Mouse (Mus musculus): ENCODE measurements at regions not wholly inside any gene's neighbourhood (a gene's known extent, or its start where the extent isn't known, plus 50 kb on each side); places are given as distances from the start of the nearest gene placed in this dataset.

DNA sequence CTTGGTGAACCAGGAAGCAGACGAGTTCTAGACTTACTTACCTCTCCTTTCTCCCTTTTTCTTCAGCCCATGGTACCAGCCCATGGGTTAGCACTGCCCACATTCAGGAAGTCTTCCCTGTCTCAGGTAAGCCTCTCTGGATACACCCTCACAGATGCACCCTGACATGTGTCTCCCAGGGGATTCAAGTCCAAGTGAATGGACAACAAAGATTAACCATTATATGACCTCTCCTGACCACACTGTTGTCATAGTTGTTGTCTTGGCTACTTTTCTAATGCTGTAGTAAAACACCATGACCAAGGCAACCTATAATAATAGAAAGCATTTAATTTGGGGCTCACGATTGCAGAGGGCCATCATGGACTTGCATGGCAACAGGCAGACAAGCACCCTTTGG, 98.8 kb upstream of the Vash1 start:
- Histone ChIP-seq H3K9ac (ENCODE audit: low read depth, low read length) (no peak overlapping the region), H3K27ac (no peak overlapping the region), H3K36me3 (ENCODE audit: control insufficient read depth, insufficient read depth, low read length) (no peaks in the 10 kb centered on the region), H3K27me3 (ENCODE audit: control insufficient read depth, insufficient read depth, low read length) (no peaks in the 10 kb centered on the region), H3K79me2 (replicated peaks; ENCODE audit: control insufficient read depth, insufficient read depth, low read length) (no peaks in the 10 kb centered on the region), H3K4me1 (ENCODE audit: control insufficient read depth, insufficient read depth, low read length) (no peaks in the 10 kb centered on the region), H3K4me3 (no peak overlapping the region)
- intact Hi-C loops (cut with DNase I) = no loop called here
- 82% methylated on average over 2 of the region's 2 CpGs for WGBS
- TF ChIP-seq EP300 (IDR thresholded peaks at IDR 0.05; ENCODE audit: insufficient read depth, low read depth, low read length) = no peak
- no peak for TF ChIP-seq POLR2A (IDR thresholded peaks at IDR 0.05; ENCODE audit: insufficient read depth, low read depth, low read length)
- TF ChIP-seq CTCF (IDR thresholded peaks at IDR 0.05) = no peak
- DNase-seq = no peak

DNA sequence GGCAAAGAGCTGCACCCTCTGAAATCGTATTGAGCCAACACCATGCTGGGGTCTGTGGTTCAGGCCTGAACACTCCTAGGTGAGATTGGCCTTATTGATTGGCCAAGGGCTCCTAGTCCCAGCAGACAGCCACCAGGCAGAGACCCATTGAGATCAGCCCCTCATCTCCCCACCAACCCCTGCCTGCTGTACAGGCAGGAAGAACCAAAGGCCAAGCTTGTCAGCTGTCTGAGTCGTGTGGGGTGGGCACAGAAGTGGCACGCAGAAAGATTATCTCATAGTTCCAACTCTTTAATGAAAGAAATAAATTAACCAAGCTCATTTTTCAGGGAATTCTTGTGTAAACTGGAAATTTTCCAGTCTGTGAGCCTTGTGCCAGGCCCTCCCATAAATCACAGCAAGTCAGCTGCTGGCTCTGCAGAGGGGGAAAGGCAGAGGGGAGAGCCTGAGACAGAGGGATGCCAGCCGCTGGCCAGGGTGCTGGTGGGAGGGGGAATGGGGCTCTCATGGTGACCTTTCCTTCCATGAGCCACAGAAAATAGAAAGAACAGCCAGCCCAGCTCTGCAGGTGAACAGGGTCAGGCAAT, 98.3 kb upstream of the Vash1 start:
- Histone ChIP-seq H3K4me3 (no peak overlapping the region), H3K4me1 (ENCODE audit: control insufficient read depth, insufficient read depth, low read length) (no peaks in the 10 kb centered on the region), H3K27ac (no peak overlapping the region), H3K9ac (ENCODE audit: low read depth, low read length) (no peak overlapping the region), H3K27me3 (ENCODE audit: control insufficient read depth, insufficient read depth, low read length) (no peaks in the 10 kb centered on the region), H3K36me3 (ENCODE audit: control insufficient read depth, insufficient read depth, low read length) (no peaks in the 10 kb centered on the region), H3K79me2 (replicated peaks; ENCODE audit: control insufficient read depth, insufficient read depth, low read length) (no peaks in the 10 kb centered on the region)
- 61% methylated on average over 4 of the region's 4 CpGs for WGBS
- TF ChIP-seq EP300 (IDR thresholded peaks at IDR 0.05; ENCODE audit: insufficient read depth, low read depth, low read length) (no peak), CTCF (IDR thresholded peaks at IDR 0.05) (no peak), POLR2A (IDR thresholded peaks at IDR 0.05; ENCODE audit: insufficient read depth, low read depth, low read length) (no peak)
- intact Hi-C loops (cut with DNase I) = no loop called here
- DNase-seq = no peak

DNA sequence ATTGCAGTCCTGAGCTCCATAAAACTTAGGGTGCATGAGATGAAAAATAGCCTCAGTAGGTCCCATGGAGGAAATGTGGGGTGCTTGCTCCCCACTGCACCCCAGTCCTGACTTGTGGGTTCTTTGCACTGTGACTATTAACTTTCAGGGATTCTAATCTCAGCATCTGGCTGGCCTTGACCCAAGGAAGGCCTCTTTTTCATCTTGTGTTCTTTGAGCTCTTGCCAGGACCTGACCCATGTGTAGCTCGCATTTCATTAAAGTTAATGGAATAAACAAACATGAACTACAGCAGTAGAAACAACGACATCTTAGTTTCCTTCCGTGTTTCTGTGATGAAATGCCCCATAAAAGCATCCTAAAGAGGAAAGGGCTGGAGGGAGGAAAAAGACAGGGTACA, 96.4 kb upstream of the Vash1 start:
- WGBS = 40% methylated on average over 3 of the region's 3 CpGs
- H3K27ac ChIP-seq = no peak overlapping the region
- H3K27me3 ChIP-seq (ENCODE audit: control insufficient read depth, insufficient read depth, low read length) = no peaks in the 10 kb centered on the region
- DNase-seq = no peak
- H3K4me3 ChIP-seq = no peak overlapping the region
- H3K9ac ChIP-seq (ENCODE audit: low read depth, low read length) = no peak overlapping the region
- no peaks in the 10 kb centered on the region for H3K36me3 ChIP-seq (ENCODE audit: control insufficient read depth, insufficient read depth, low read length)
- no peaks in the 10 kb centered on the region for H3K4me1 ChIP-seq (ENCODE audit: control insufficient read depth, insufficient read depth, low read length)
- no peaks in the 10 kb centered on the region for H3K79me2 ChIP-seq (replicated peaks; ENCODE audit: control insufficient read depth, insufficient read depth, low read length)
- intact Hi-C loops (cut with DNase I) = no loop called here
- no peak for TF ChIP-seq POLR2A (IDR thresholded peaks at IDR 0.05; ENCODE audit: insufficient read depth, low read depth, low read length)
- TF ChIP-seq CTCF (IDR thresholded peaks at IDR 0.05) = no peak
- no peak for TF ChIP-seq EP300 (IDR thresholded peaks at IDR 0.05; ENCODE audit: insufficient read depth, low read depth, low read length)

DNA sequence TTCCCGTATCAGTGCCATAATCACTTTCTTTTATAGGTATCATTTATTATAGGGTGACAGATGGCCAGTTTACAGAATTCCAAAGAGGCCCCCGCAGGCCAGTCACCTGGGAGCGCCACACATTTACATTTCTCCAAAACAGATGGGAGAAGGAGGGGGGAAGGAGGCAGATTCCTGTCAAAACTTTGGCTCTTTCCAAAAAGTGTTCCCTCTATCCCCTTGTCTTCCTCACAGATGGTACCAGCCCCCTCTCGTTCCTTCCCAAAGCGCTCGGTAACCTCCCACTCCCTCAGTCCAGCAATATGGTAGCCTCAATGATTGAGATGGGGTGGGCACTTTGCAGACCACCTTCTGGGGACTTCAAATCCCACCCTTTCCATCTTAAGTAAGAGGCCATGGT, 90.5 kb upstream of the Vash1 start:
- Histone ChIP-seq H3K36me3 (ENCODE audit: control insufficient read depth, insufficient read depth, low read length) (no peaks in the 10 kb centered on the region), H3K27ac (no peak overlapping the region), H3K4me3 (no peak overlapping the region), H3K9ac (ENCODE audit: low read depth, low read length) (no peak overlapping the region), H3K4me1 (ENCODE audit: control insufficient read depth, insufficient read depth, low read length) (no peaks in the 10 kb centered on the region), H3K79me2 (replicated peaks; ENCODE audit: control insufficient read depth, insufficient read depth, low read length) (no peaks in the 10 kb centered on the region), H3K27me3 (ENCODE audit: control insufficient read depth, insufficient read depth, low read length) (no peaks in the 10 kb centered on the region)
- no peak for DNase-seq
- WGBS = 96% methylated on average over 6 of the region's 6 CpGs
- intact Hi-C loops (cut with DNase I) = no loop called here
- TF ChIP-seq POLR2A (IDR thresholded peaks at IDR 0.05; ENCODE audit: insufficient read depth, low read depth, low read length) (no peak), EP300 (IDR thresholded peaks at IDR 0.05; ENCODE audit: insufficient read depth, low read depth, low read length) (no peak), CTCF (IDR thresholded peaks at IDR 0.05) (no peak)

DNA sequence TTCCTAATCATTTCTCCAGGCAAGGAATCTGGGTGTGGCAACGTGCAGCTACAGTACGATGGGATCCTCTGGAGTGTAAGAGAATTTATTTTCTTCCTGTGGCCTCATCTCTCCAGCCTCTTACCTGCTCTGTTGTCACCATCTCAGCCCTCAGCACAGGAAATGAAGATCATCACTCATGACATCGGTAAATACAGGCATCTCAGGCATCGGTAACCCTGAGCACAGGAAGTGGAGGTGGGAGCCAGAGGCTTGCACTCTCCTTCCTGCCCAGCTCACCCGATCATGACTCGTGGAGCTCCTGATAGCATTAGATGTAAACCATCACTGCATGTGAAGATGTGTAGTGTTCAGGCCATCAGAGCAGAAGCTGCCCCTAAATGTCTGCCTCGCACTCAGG, 86.0 kb upstream of the Vash1 start:
- Histone ChIP-seq H3K4me3 (no peak overlapping the region), H3K9ac (ENCODE audit: low read depth, low read length) (no peak overlapping the region), H3K27me3 (ENCODE audit: control insufficient read depth, insufficient read depth, low read length) (no peaks in the 10 kb centered on the region), H3K36me3 (ENCODE audit: control insufficient read depth, insufficient read depth, low read length) (no peaks in the 10 kb centered on the region), H3K79me2 (replicated peaks; ENCODE audit: control insufficient read depth, insufficient read depth, low read length) (no peaks in the 10 kb centered on the region), H3K4me1 (ENCODE audit: control insufficient read depth, insufficient read depth, low read length) (no peaks in the 10 kb centered on the region), H3K27ac (no peak overlapping the region)
- TF ChIP-seq POLR2A (IDR thresholded peaks at IDR 0.05; ENCODE audit: insufficient read depth, low read depth, low read length) (no peak), EP300 (IDR thresholded peaks at IDR 0.05; ENCODE audit: insufficient read depth, low read depth, low read length) (no peak), CTCF (IDR thresholded peaks at IDR 0.05) (no peak)
- 49% methylated on average over 7 of the region's 7 CpGs for WGBS
- DNase-seq = no peak
- intact Hi-C loops (cut with DNase I) = no loop called here

DNA sequence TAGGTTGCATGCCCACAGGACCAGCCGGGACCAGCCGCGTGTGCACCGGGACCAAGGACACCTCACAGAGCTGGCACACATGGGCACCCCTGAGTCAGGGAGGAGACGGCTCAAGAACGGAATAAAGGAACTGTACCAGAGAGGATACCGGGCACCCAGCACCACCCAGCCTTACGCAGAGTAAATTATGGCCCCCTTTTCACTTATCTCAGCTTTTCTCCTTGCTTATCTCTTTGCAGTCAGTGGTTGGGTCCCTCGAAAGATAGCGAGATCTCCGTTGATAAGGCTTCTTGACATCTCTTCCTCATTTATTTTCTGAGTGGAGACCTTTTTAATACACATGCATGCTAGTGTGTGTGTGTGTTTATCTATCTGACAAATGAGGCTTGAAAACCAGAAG, 83.9 kb upstream of the Vash1 start:
- TF ChIP-seq EP300 (IDR thresholded peaks at IDR 0.05; ENCODE audit: insufficient read depth, low read depth, low read length) (no peak), POLR2A (IDR thresholded peaks at IDR 0.05; ENCODE audit: insufficient read depth, low read depth, low read length) (no peak), CTCF (IDR thresholded peaks at IDR 0.05) (no peak)
- 88% methylated on average over 11 of the region's 11 CpGs for WGBS
- Histone ChIP-seq H3K27ac (no peak overlapping the region), H3K79me2 (replicated peaks; ENCODE audit: control insufficient read depth, insufficient read depth, low read length) (no peaks in the 10 kb centered on the region), H3K36me3 (ENCODE audit: control insufficient read depth, insufficient read depth, low read length) (no peaks in the 10 kb centered on the region), H3K9ac (ENCODE audit: low read depth, low read length) (no peak overlapping the region), H3K4me3 (no peak overlapping the region), H3K27me3 (ENCODE audit: control insufficient read depth, insufficient read depth, low read length) (no peaks in the 10 kb centered on the region), H3K4me1 (ENCODE audit: control insufficient read depth, insufficient read depth, low read length) (no peaks in the 10 kb centered on the region)
- intact Hi-C loops (cut with DNase I) = no loop called here
- no peak for DNase-seq

Data from heart, adult 2 months (tissue).